Mouse (Mus musculus) forebrain, postnatal 0 days (tissue): ENCODE results near the gene Pex7. TPM values are rescaled to one million over a fixed set of nuclear protein-coding genes. Genes with fewer than 3 reads are reported as not detected.

Experiments
- ATAC-seq: fragments of 200-750 bp; cut with Nextera tagmentation; 2 replicates; pipeline ENCODE4 v1.8.0; 2017; ENCODE audit warnings: mild to moderate bottlenecking, moderate library complexity
- DNase-seq: peaks from one replicate; pipeline ENCODE4 v3.0.0-alpha.2; 2015
- H3K27ac ChIP-seq: fragments of 300-500 bp; sonication (generic); 2 replicates; pipeline ENCODE4 v1.5.1; 2014; ENCODE audit warnings: low read depth, mild to moderate bottlenecking, antibody characterized with exemption, low read length, moderate library complexity, mixed read lengths
- H3K27me3 ChIP-seq: fragments of 300-500 bp; sonication (generic); 2 replicates; pipeline ENCODE4 v1.6.1; 2014; ENCODE audit warnings: mild to moderate bottlenecking, low read length, mixed read lengths; ENCODE audit not compliant: insufficient read depth
- H3K36me3 ChIP-seq: fragments of 300-500 bp; sonication (generic); 2 replicates; pipeline ENCODE4 v1.6.1; 2014; ENCODE audit warnings: mild to moderate bottlenecking, moderate library complexity; ENCODE audit not compliant: insufficient read depth
- H3K4me1 ChIP-seq: fragments of 300-500 bp; sonication (generic); 2 replicates; pipeline ENCODE4 v1.6.1; 2014; ENCODE audit warnings: antibody characterized with exemption; ENCODE audit not compliant: insufficient read depth
- H3K4me2 ChIP-seq: fragments of 300-500 bp; sonication (generic); 2 replicates; pipeline ENCODE4 v1.6.1; 2014; ENCODE audit warnings: low read depth, mild to moderate bottlenecking, moderate library complexity
- H3K4me3 ChIP-seq: fragments of 300-500 bp; sonication (generic); 2 replicates; pipeline ENCODE4 v1.5.1; 2014; ENCODE audit warnings: low read depth, low read length, mixed read lengths
- H3K9ac ChIP-seq: fragments of 300-500 bp; sonication (generic); 2 replicates; pipeline ENCODE4 v1.6.1; 2014; ENCODE audit warnings: mild to moderate bottlenecking
- H3K9me3 ChIP-seq: fragments of 300-500 bp; sonication (generic); 2 replicates; pipeline ENCODE4 v1.6.1; 2016; ENCODE audit warnings: low read length
- CTCF ChIP-seq: sonication (generic); IDR thresholded peaks from 2 replicates; pipeline ENCODE4 v1.5.1; 2016; ENCODE audit warnings: antibody characterized with exemption, control low read depth, low read depth
- WGBS: fragments of 180-500 bp; shearing (Covaris S2); extraction: QIAGEN DNeasy Blood & Tissue Kit; methylation state at CpG from one replicate; pipeline ENCODE4 v1.1.7; 2014; 5-methylcytosine and 5-hydroxymethylcytosine counted together
- polyA plus RNA-seq: library from polyadenylated mRNA; unstranded; fragments of >200 nt; fragmentation: Nextera tagmentation; extraction: Ambion mirVana; gene quantifications from 2 replicates; pipeline ENCODE4 v1.2.1, GENCODE M21; 2015
- total RNA-seq: library from RNA; depleted of rRNA; stranded (reverse); fragments of >200 nt; gene quantifications from 2 replicates; pipeline ENCODE4 v1.2.3, GENCODE M21; 2014

The Pex7 gene
- total and polyA plus RNA-seq, 2 experiments from 2014 or later = 31.2 to 38.2 TPM

DNA sequence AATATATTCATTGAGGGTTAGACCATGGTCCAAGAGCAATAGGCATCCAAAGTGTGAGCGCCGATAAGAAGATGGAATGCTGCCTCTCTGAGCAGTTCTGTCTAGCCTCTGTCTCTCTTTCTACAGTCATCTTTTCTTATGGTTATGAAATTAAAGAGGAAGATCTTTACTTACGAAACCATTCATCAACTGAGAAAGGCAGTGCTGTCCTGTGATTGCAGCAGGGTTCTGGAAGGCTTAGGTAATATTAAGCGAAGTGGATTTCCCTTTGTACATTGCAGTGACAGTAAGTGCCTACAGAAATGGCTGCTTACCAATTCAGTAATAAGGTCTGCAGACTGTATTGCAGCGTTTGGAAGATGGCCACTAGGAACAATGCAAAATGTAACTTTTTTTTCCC lies 67.7 kb downstream of the Pex7 start:
- ATAC-seq = no peak
- DNase-seq = no peak
- no peak for TF ChIP-seq CTCF
- no peaks in the 10 kb centered on the region for H3K4me1 ChIP-seq
- 90% methylated on average over 5 of the region's 5 CpGs for WGBS
- no peak overlapping the region for H3K4me3 ChIP-seq
- H3K4me2 ChIP-seq = no peak overlapping the region
- H3K27me3 ChIP-seq = no peaks in the 10 kb centered on the region
- H3K36me3 ChIP-seq = no peaks in the 10 kb centered on the region
- H3K9ac ChIP-seq = no peak overlapping the region
- no peak overlapping the region for H3K27ac ChIP-seq
- no peaks in the 10 kb centered on the region for H3K9me3 ChIP-seq

DNA sequence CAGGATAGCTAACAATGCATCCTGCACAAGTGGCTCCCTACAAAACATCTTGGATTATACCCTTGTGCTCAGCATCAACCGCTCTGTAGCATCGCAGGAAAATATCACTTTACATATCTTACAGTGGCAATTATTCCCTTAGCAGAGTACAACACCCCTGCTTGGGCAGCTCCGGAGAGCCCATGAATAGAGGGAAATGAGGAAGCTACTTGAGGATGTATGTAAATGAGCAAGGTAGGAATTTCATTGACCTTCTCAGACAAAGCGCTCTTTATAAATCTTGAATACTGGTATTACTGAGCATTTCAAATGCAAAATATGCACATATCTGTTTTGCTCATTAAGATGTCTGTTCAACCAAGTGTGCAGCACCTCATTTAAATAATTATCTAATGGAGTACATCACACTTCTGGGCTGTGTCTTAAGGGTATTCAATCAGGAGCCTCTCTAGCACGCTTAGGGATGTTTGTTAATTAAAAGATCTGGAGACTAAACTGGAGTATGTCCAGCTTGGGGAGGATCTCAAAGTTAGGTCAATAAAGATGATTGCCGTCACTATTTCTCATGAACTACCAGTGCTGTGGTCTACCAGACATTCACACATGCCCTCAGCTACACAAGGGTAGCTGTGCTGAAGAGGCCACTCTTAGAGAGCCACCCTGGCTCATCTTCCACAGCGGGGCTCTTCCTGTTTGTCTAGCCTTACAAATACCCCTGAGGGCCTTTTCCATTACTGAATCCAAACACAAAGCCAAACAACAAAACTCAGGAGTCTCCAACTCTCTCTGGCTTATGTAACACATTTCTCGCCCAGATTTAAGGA lies 71.4 kb downstream of the Pex7 start:
- H3K4me3 ChIP-seq = no peak overlapping the region
- TF ChIP-seq CTCF = no peak
- no peaks in the 10 kb centered on the region for H3K9me3 ChIP-seq
- no peak overlapping the region for H3K9ac ChIP-seq
- H3K27me3 ChIP-seq = no peaks in the 10 kb centered on the region
- H3K36me3 ChIP-seq = no peaks in the 10 kb centered on the region
- H3K27ac ChIP-seq = no peak overlapping the region
- ATAC-seq (peak; percentile 38), DNase-seq (no peak)
- 38% methylated on average over 8 of the region's 8 CpGs for WGBS
- no peak overlapping the region for H3K4me2 ChIP-seq
- H3K4me1 ChIP-seq = no peaks in the 10 kb centered on the region

DNA sequence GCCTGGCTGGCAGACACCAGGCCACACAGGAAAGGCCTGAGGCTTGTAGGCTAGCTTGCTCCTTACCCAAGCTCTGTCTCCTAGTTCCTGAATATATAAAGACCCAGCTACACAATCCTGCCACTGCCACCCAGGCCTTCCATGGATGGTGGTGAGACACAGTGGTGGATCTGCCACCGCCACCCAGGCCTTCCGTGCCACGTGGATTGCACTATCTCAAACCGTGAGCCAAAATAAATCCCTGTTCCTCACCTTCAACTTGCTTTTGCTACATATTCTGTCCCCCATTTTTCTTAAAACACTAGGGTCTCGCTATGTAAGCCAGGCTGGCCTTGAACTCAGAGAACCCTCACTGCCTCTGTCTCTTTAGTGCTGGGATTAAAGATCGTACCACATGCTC lies 73.3 kb downstream of the Pex7 start:
- H3K36me3 ChIP-seq = no peaks in the 10 kb centered on the region
- no peaks in the 10 kb centered on the region for H3K4me1 ChIP-seq
- WGBS = 99% methylated on average over 6 of the region's 6 CpGs
- H3K9ac ChIP-seq = no peak overlapping the region
- no peak overlapping the region for H3K4me2 ChIP-seq
- no peak overlapping the region for H3K4me3 ChIP-seq
- no peak overlapping the region for H3K27ac ChIP-seq
- TF ChIP-seq CTCF = no peak
- H3K9me3 ChIP-seq = no peaks in the 10 kb centered on the region
- DNase-seq (no peak), ATAC-seq (no peak)
- no peaks in the 10 kb centered on the region for H3K27me3 ChIP-seq

DNA sequence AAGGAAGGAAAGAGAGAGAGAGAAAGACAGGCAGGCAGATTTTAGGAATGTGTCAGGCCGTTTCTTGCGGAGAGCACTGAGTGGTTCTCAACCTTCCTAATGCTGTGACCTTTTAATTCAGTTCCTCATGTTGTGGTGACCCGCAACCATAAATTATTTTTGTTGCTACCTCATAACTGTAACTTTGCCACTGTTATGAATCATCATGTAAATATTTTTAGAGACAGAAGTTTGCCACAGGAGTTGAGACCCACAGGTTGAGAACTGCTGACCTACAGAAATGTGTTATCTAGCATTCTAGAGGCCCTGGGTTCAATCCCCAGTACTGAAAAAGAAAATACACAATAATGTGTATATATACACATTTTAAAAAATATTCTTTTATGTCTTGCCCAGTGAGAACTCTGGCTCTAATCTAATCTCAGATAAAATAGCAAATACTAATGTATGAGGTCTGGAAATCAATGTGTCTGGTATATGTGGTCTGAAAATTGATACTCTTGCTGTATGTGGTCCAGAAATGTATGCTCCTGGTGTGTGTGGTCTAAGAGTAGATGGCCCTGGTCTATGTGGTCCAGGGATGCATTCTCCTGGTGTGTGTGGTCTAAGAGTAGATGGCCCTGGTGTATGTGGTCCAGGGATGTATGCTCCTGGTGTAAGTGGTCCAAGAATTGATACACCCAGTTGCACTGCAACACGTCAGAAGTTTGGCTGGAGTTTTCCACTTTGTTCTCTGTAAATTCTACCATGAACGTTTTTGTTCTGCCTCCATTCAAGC lies 76.2 kb downstream of the Pex7 start:
- no peak for ATAC-seq

DNA sequence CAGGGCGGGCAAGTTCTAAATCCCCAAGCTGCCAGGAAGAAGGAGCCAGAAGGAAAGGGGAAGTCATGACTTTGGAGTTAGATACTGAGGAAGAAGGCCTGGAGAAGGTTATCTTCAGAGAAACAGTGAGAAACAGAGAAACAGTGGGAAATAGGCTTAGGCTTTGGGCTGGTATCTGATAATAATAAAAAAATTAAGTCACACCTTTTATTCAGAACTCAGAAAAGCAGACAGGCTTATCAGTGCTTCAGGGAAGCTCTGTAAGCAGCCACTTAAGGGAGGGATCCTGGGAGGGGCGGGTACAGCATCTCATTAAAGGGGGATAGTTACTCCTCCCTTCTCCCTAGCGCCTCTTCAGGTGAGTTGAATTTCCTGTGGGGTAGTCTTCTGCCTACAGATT lies 86.5 kb downstream of the Pex7 start:
- no peak overlapping the region for H3K27ac ChIP-seq
- no peaks in the 10 kb centered on the region for H3K9me3 ChIP-seq
- no peaks in the 10 kb centered on the region for H3K27me3 ChIP-seq
- TF ChIP-seq CTCF = no peak
- no peaks in the 10 kb centered on the region for H3K4me1 ChIP-seq
- ATAC-seq (no peak), DNase-seq (no peak)
- WGBS = 72% methylated on average over 3 of the region's 3 CpGs
- no peak overlapping the region for H3K4me3 ChIP-seq
- no peaks in the 10 kb centered on the region for H3K36me3 ChIP-seq
- no peak overlapping the region for H3K4me2 ChIP-seq
- H3K9ac ChIP-seq = no peak overlapping the region

More for the DNA sequence above, 76.2 kb downstream of the Pex7 start:
- H3K4me3 ChIP-seq = no peak overlapping the region
- H3K9me3 ChIP-seq = no peaks in the 10 kb centered on the region
- WGBS = 88% methylated on average over 5 of the region's 5 CpGs
- no peaks in the 10 kb centered on the region for H3K27me3 ChIP-seq
- H3K4me1 ChIP-seq = no peaks in the 10 kb centered on the region; the same call in 1 of the 2 replicates
- no peaks in the 10 kb centered on the region for H3K36me3 ChIP-seq
- H3K9ac ChIP-seq = no peak overlapping the region
- no peak overlapping the region for H3K4me2 ChIP-seq
- no peak for TF ChIP-seq CTCF
- no peak for DNase-seq
- no peak overlapping the region for H3K27ac ChIP-seq

DNA sequence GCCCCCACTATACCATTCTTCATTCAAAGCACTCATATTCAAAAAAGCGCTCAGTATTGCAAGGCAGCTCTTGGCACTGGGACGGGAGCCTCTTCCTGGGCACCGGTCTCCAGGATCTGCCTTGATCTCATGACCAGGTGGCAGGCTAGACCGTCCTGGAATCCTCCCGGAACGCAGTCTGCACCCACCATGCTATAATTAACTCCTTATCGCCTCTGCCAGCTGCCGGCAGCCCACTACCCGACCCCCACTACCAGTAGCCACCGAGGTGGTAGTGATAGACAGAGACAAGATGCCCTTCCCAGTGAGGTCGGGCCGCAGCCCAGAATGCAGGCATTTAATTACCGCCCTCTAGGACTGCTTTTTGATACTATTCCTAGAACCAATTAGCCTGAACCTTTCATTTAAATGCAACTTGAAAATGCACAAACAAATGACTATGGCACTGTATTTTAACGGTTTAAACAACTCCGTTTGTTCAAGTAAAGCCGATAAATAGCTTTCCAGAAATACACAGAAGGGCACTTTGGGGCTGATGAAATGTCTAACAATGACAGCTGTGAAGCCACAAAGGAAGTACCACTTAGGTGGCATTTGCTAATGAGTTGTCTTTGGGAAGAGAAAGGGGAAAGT lies 88.7 kb downstream of the Pex7 start:
- peak; percentile 75 for ATAC-seq
- TF ChIP-seq CTCF = no peak
- no peak overlapping the region for H3K4me2 ChIP-seq
- no peak overlapping the region for H3K4me3 ChIP-seq
- H3K27me3 ChIP-seq = no peaks in the 10 kb centered on the region
- DNase-seq = peak; percentile 24
- H3K27ac ChIP-seq = no peak overlapping the region
- no peaks in the 10 kb centered on the region for H3K4me1 ChIP-seq
- no peaks in the 10 kb centered on the region for H3K36me3 ChIP-seq
- H3K9ac ChIP-seq = no peak overlapping the region
- WGBS = 25% methylated on average over 16 of the region's 16 CpGs
- H3K9me3 ChIP-seq = no peaks in the 10 kb centered on the region

DNA sequence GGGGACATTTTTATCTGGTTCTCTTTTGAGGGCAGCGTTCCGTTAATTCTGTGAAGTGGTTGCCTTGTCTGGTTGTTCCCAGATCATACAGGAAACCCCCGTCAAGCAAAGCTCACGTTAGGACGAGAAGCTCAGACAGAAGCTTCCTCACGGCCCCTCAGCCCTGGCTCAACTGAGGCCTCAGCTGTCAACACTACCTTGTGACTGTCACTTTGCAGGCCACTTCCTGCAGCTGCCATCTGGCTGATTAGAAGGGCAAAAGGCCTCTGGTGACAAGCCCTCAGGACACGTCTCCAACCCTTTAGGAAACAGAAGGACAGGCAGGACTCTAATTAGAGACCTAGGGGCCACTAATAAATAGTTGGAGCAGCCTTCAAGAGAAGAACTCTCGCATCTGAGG lies 92.1 kb downstream of the Pex7 start:
- no peak for TF ChIP-seq CTCF
- no peaks in the 10 kb centered on the region for H3K4me1 ChIP-seq
- no peak overlapping the region for H3K27ac ChIP-seq
- WGBS = 56% methylated on average over 8 of the region's 8 CpGs
- no peak overlapping the region for H3K9ac ChIP-seq
- DNase-seq (no peak), ATAC-seq (no peak)
- H3K9me3 ChIP-seq = no peaks in the 10 kb centered on the region
- H3K27me3 ChIP-seq = no peaks in the 10 kb centered on the region
- H3K4me3 ChIP-seq = no peak overlapping the region
- H3K4me2 ChIP-seq = no peak overlapping the region
- H3K36me3 ChIP-seq = no peaks in the 10 kb centered on the region
